Mouse (Mus musculus) hindbrain, embryonic 11.5 days (tissue): ENCODE data around the gene Tbc1d7. TPM values are rescaled to one million over a fixed set of nuclear protein-coding genes. Genes with fewer than 3 reads are reported as not detected.
A peak's percentile ranks its signal among the peaks of the same experiment; 100 is the strongest.

Experiments
- ATAC-seq: fragments of 200-750 bp; cut with Nextera tagmentation; 2 replicates; pipeline ENCODE4 v1.8.0; 2017; ENCODE audit warnings: mild to moderate bottlenecking, moderate TSS enrichment, moderate library complexity; ENCODE audit not compliant: low FRiP score
- DNase-seq: peaks from one replicate; pipeline ENCODE4 v3.0.0-alpha.2; 2015; ENCODE audit warnings: low spot score
- H3K27ac ChIP-seq: fragments of 300-500 bp; sonication (generic); 2 replicates; pipeline ENCODE4 v1.5.1; 2014; ENCODE audit warnings: mild to moderate bottlenecking, low read depth, low read length
- H3K27me3 ChIP-seq: fragments of 300-500 bp; sonication (generic); 2 replicates; pipeline ENCODE4 v1.6.1; 2014; ENCODE audit warnings: mild to moderate bottlenecking, low read length, moderate library complexity, mixed read lengths; ENCODE audit not compliant: control insufficient read depth, insufficient read depth
- H3K36me3 ChIP-seq: fragments of 300-500 bp; sonication (generic); 2 replicates; pipeline ENCODE4 v1.6.1; 2014; ENCODE audit warnings: mild to moderate bottlenecking, low read length, moderate library complexity, mixed read lengths; ENCODE audit not compliant: control insufficient read depth, insufficient read depth
- H3K4me1 ChIP-seq: fragments of 300-500 bp; sonication (generic); replicated peaks from 2 replicates; pipeline ENCODE4 v1.6.1; 2014; ENCODE audit warnings: low read length, mixed read lengths; ENCODE audit not compliant: control insufficient read depth, insufficient read depth
- H3K4me2 ChIP-seq: fragments of 300-500 bp; sonication (generic); replicated peaks from 2 replicates; pipeline ENCODE4 v1.6.1; 2014; ENCODE audit warnings: mild to moderate bottlenecking, low read depth, low read length
- H3K4me3 ChIP-seq: fragments of 300-500 bp; sonication (generic); 2 replicates; pipeline ENCODE4 v1.5.1; 2014; ENCODE audit warnings: low read depth, low read length
- H3K9ac ChIP-seq: fragments of 300-500 bp; sonication (generic); 2 replicates; pipeline ENCODE4 v1.6.1; 2014; ENCODE audit warnings: low read depth, low read length
- H3K9me3 ChIP-seq: fragments of 300-500 bp; sonication (generic); 2 replicates; pipeline ENCODE4 v1.6.1; 2016; ENCODE audit warnings: low read length; ENCODE audit not compliant: control insufficient read depth
- WGBS: fragments of 180-500 bp; shearing (Covaris S2); extraction: QIAGEN DNeasy Blood & Tissue Kit; methylation state at CpG from one replicate; pipeline ENCODE4 v1.1.7; 2014; 5-methylcytosine and 5-hydroxymethylcytosine counted together
- polyA plus RNA-seq: library from polyadenylated mRNA; unstranded; fragments of >200 nt; fragmentation: Nextera tagmentation; extraction: Ambion mirVana; gene quantifications from 2 replicates; pipeline ENCODE4 v1.2.1, GENCODE M21; 2014

Tbc1d7 gene
- polyA plus RNA-seq, 1 experiment from 2014 or later: 74.8 TPM

GRCm38 (mm10) chr13:43187736-43188135 lies 16.4 kb upstream of the Tbc1d7 start:
- Histone ChIP-seq H3K4me2 (no peak overlapping the region), H3K9me3 (no peaks in the 10 kb centered on the region), H3K9ac (no peak overlapping the region), H3K27me3 (no peaks in the 10 kb centered on the region), H3K4me1 (no peaks in the 10 kb centered on the region; the same call in 1 of the 2 replicates), H3K36me3 (no peaks in the 10 kb centered on the region), H3K27ac (no peak overlapping the region), H3K4me3 (no peak overlapping the region)
- DNase-seq (no peak), ATAC-seq (no peak)
- WGBS: 96% methylated on average over 4 of the region's 4 CpGs

GRCm38 (mm10) chr13:43183248-43184055 lies 12.2 kb upstream of the Tbc1d7 start:
- Histone ChIP-seq H3K27ac (no peak overlapping the region), H3K4me2 (0 out of 2 replicates have a peak overlapping the region, but pooled peaks have one; percentile 1), H3K4me3 (no peak overlapping the region), H3K9me3 (no peaks in the 10 kb centered on the region), H3K36me3 (no peaks in the 10 kb centered on the region), H3K27me3 (0 out of 2 replicates have a peak, but pooled peaks cover 2% of the 10 kb centered on the region), H3K9ac (peak overlapping the region; percentile 40; the same call in 1 of the 2 replicates), H3K4me1 (0 out of 2 replicates have a peak, but pooled peaks cover 2% of the 10 kb centered on the region)
- WGBS: 61% methylated on average over 8 of the region's 8 CpGs
- ATAC-seq (no peak), DNase-seq (no peak)

GRCm38 (mm10) chr13:43182465-43183201 lies 11.3 kb upstream of the Tbc1d7 start:
- 21% methylated on average over 14 of the region's 14 CpGs for WGBS
- DNase-seq (peak; percentile 93), ATAC-seq (no peak)
- Histone ChIP-seq H3K9ac (no peak overlapping the region), H3K27me3 (0 out of 2 replicates have a peak, but pooled peaks cover 2% of the 10 kb centered on the region), H3K27ac (no peak overlapping the region), H3K4me3 (no peak overlapping the region), H3K4me2 (0 out of 2 replicates have a peak overlapping the region, but pooled peaks have one; percentile 1), H3K4me1 (0 out of 2 replicates have a peak, but pooled peaks cover 2% of the 10 kb centered on the region), H3K36me3 (no peaks in the 10 kb centered on the region), H3K9me3 (no peaks in the 10 kb centered on the region)

- DNase-seq (no peak), ATAC-seq (no peak)
- 62% methylated on average over 7 of the region's 7 CpGs for WGBS
- Histone ChIP-seq H3K9ac (no peak overlapping the region), H3K4me2 (no peak overlapping the region), H3K27me3 (0 out of 2 replicates have a peak, but pooled peaks cover 2% of the 10 kb centered on the region), H3K4me1 (0 out of 2 replicates have a peak, but pooled peaks cover 2% of the 10 kb centered on the region), H3K27ac (no peak overlapping the region), H3K9me3 (no peaks in the 10 kb centered on the region), H3K36me3 (no peaks in the 10 kb centered on the region), H3K4me3 (no peak overlapping the region)
Measured at GRCm38 (mm10) chr13:43181104-43181503, 9.8 kb upstream of the Tbc1d7 start.

GRCm38 (mm10) chr13:43177317-43177716 lies 6.0 kb upstream of the Tbc1d7 start:
- Histone ChIP-seq H3K4me2 (no peak overlapping the region), H3K27ac (no peak overlapping the region), H3K27me3 (0 out of 2 replicates have a peak, but pooled peaks cover 2% of the 10 kb centered on the region), H3K9me3 (no peaks in the 10 kb centered on the region), H3K4me1 (no peaks in the 10 kb centered on the region), H3K9ac (no peak overlapping the region), H3K36me3 (no peaks in the 10 kb centered on the region), H3K4me3 (no peak overlapping the region)
- ATAC-seq: no peak
- WGBS: 96% methylated on average over 7 of the region's 7 CpGs
- no peak for DNase-seq

GRCm38 (mm10) chr13:43176676-43177075 lies 5.4 kb upstream of the Tbc1d7 start:
- 0 out of 2 replicates have a peak, but pooled peaks cover 2% of the 10 kb centered on the region for H3K27me3 ChIP-seq
- H3K4me1 ChIP-seq: no peaks in the 10 kb centered on the region; the same call in 1 of the 2 replicates
- DNase-seq (no peak), ATAC-seq (no peak)
- H3K9ac ChIP-seq: no peak overlapping the region
- H3K27ac ChIP-seq: no peak overlapping the region
- H3K4me2 ChIP-seq: no peak overlapping the region
- H3K36me3 ChIP-seq: no peaks in the 10 kb centered on the region
- no peak overlapping the region for H3K4me3 ChIP-seq
- no peaks in the 10 kb centered on the region for H3K9me3 ChIP-seq
- WGBS: 95% methylated on average over 3 of the region's 3 CpGs

- H3K9me3 ChIP-seq: no peaks in the 10 kb centered on the region
Measured at GRCm38 (mm10) chr13:43173262-43173661, 2.0 kb upstream of the Tbc1d7 start.

GRCm38 (mm10) chr13:43172036-43172713 lies 874 bp upstream of the Tbc1d7 start:
- Histone ChIP-seq H3K4me3 (peak overlapping the region; percentile 48), H3K9ac (peak overlapping the region; percentile 71), H3K4me1 (no peaks in the 10 kb centered on the region; the same call in 1 of the 2 replicates), H3K27ac (no peak overlapping the region), H3K27me3 (no peaks in the 10 kb centered on the region), H3K9me3 (no peaks in the 10 kb centered on the region), H3K36me3 (no peaks in the 10 kb centered on the region), H3K4me2 (peak overlapping the region; percentile 67)
- DNase-seq (peak; percentile 37), ATAC-seq (no peak)
- WGBS: 42% methylated on average over 14 of the region's 14 CpGs

More at GRCm38 (mm10) chr13:43173262-43173661, 2.0 kb upstream of the Tbc1d7 start:
- H3K4me3 ChIP-seq: no peak overlapping the region
- 12% methylated on average over 9 of the region's 9 CpGs for WGBS
- no peaks in the 10 kb centered on the region; the same call in 1 of the 2 replicates for H3K4me1 ChIP-seq
- no peak overlapping the region for H3K4me2 ChIP-seq
- H3K27ac ChIP-seq: no peak overlapping the region
- no peak overlapping the region for H3K9ac ChIP-seq
- DNase-seq (peak; percentile 86), ATAC-seq (no peak)
- H3K27me3 ChIP-seq: no peaks in the 10 kb centered on the region
- H3K36me3 ChIP-seq: no peaks in the 10 kb centered on the region
